7 mouse cellular contexts compared by ENCODE assay signal in the genomic region with DNA sequence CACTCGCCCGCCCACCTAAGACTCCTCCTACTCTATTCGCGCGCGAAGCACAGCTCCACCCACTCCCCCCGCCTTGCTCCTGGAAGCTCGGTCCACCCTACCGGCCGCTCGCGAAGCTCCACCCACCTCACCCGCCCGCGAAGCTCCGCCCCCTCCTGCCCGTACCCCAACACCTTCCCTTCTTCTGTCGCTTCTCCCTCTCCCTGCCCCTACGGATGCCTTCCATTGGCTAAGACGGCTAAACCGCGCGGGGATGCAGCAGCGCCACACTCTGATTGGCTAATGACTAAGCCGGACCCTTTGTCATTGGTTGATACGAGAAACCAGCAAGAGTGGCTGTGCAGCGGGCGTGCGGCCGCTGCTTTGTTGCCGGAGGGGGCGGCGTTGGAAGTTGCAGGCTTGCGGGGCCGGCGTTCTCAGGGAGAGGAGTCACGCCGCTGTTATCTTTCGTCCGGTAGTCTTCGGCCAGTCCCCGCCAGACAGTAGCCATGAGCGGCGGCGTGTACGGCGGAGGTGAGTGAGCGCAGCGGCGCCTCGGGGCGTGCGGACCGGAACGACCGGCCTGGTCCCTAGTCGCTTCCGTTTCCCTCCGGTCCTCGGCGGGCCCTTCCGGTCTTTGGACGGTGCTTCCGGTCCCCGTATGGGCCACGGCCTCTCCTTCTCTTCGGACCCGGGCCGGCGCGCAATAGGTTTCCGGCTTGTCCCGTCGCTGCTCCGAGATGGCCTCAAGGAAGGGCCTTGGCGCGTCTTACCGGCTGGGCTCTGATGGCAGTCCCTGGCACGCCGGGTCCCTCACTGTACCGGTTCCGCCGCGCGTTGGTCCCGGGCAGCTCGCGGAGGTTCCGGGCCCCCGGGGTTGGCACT. TPM values are rescaled to one million over a fixed set of nuclear protein-coding genes. Genes with fewer than 3 reads are reported as not detected.
DNase-seq lines count a peak whose midpoint lies in the region; ATAC-seq lines count a peak whose summit lies in the region.

No protein-coding gene starts in this region.

- H3K4me3 ChIP-seq in embryonic facial prominence, embryonic 11.5 days (ENCODE audit: low read depth, low read length): peak overlapping the region; percentile 88
- peak overlapping the region; percentile 97 for H3K4me3 ChIP-seq in limb, embryonic 10.5 days
- H3K4me3 ChIP-seq in midbrain, embryonic 13.5 days (replicated peaks): peak overlapping the region; percentile 98

- H3K4me1 ChIP-seq in embryonic facial prominence, embryonic 11.5 days (ENCODE audit: control insufficient read depth, insufficient read depth, low read length): peaks cover 3% of the 10 kb centered on the region; the same call in 1 of the 2 replicates
- peaks cover 6% of the 10 kb centered on the region for H3K4me1 ChIP-seq in limb, embryonic 10.5 days
- H3K4me1 ChIP-seq in midbrain, embryonic 13.5 days (replicated peaks): peaks cover 18% of the 10 kb centered on the region

- ATAC-seq in embryonic facial prominence, embryonic 11.5 days (replicated peaks; ENCODE audit: insufficient number of reproducible peaks, low FRiP score, low TSS enrichment, low read depth): peak; percentile 100
- ATAC-seq in granulocyte monocyte progenitor cell, adult 5-6 weeks (replicated peaks; ENCODE audit: poor library complexity, severe bottlenecking): peak; percentile 92
- peak; percentile 100 for ATAC-seq in midbrain, embryonic 13.5 days

- peak overlapping the region; percentile 61 for H3K4me2 ChIP-seq in embryonic facial prominence, embryonic 11.5 days (ENCODE audit: low read depth, low read length)
- H3K4me2 ChIP-seq in midbrain, embryonic 13.5 days (replicated peaks): peak overlapping the region; percentile 82

- H3K9ac ChIP-seq in embryonic facial prominence, embryonic 11.5 days (replicated peaks; ENCODE audit: low read length): peak overlapping the region; percentile 90
- peak overlapping the region; percentile 95 for H3K9ac ChIP-seq in midbrain, embryonic 13.5 days (replicated peaks)

- no peaks in the 10 kb centered on the region; the same call in 1 of the 2 replicates for H3K36me3 ChIP-seq in embryonic facial prominence, embryonic 11.5 days (replicated peaks; ENCODE audit: control insufficient read depth, insufficient read depth, low read depth, low read length)
- peaks cover 26% of the 10 kb centered on the region for H3K36me3 ChIP-seq in limb, embryonic 10.5 days
- H3K36me3 ChIP-seq in midbrain, embryonic 13.5 days: peaks cover 20% of the 10 kb centered on the region

- WGBS in embryonic facial prominence, embryonic 11.5 days: under 1% methylated on average over 86 of the region's 90 CpGs
- under 1% methylated on average over 90 of the region's 90 CpGs for WGBS in limb, embryonic 10.5 days
- WGBS in midbrain, embryonic 13.5 days: under 1% methylated on average over 90 of the region's 90 CpGs

- H3K27me3 ChIP-seq in embryonic facial prominence, embryonic 11.5 days (ENCODE audit: control insufficient read depth, insufficient read depth, low read length): no peaks in the 10 kb centered on the region
- H3K27me3 ChIP-seq in limb, embryonic 10.5 days (ENCODE audit: low read depth, poor library complexity, severe bottlenecking): no peaks in the 10 kb centered on the region
- H3K27me3 ChIP-seq in midbrain, embryonic 13.5 days: no peaks in the 10 kb centered on the region

- peak overlapping the region; percentile 80 for H3K27ac ChIP-seq in embryonic facial prominence, embryonic 11.5 days (replicated peaks; ENCODE audit: low read depth, low read length)
- H3K27ac ChIP-seq in limb, embryonic 10.5 days: peak overlapping the region; percentile 95
- peak overlapping the region; percentile 94 for H3K27ac ChIP-seq in midbrain, embryonic 13.5 days

- DNase-seq in adrenal gland, postnatal 14 days: peak; percentile 100
- DNase-seq in embryonic facial prominence, embryonic 11.5 days (ENCODE audit: low spot score): peak; percentile 97
- peak; percentile 98 for DNase-seq in kidney, adult 11 months
- peak; percentile 97 for DNase-seq in limb, embryonic 10.5 days (ENCODE audit: low spot score)
- DNase-seq in spleen, adult 12 weeks (ENCODE audit: low spot score): peak; percentile 87

- H3K9me3 ChIP-seq in embryonic facial prominence, embryonic 11.5 days (replicated peaks; ENCODE audit: control insufficient read depth, low read length): no peaks in the 10 kb centered on the region
- no peaks in the 10 kb centered on the region for H3K9me3 ChIP-seq in limb, embryonic 10.5 days (replicated peaks)
- no peaks in the 10 kb centered on the region for H3K9me3 ChIP-seq in midbrain, embryonic 13.5 days

RNA-seq across cellular contexts. Expression of gene Actl6a, which starts 2.5 kb away (rescaled TPM):
- 44.5 and 45.2 TPM in 2 replicates for total RNA-seq in adrenal gland, postnatal 14 days (2021)
- 265 and 285 TPM in 2 replicates for polyA plus RNA-seq in embryonic facial prominence, embryonic 11.5 days (2014; fragmentation: Nextera tagmentation; extraction: Ambion mirVana)
- total RNA-seq in granulocyte monocyte progenitor cell, adult 5-6 weeks (2014; fragmentation: Nextera tagmentation): 90.3 and 123 TPM in 2 replicates
- total RNA-seq in granulocyte monocyte progenitor cell, adult 5-6 weeks (2017): 81.5 and 97.4 TPM in 2 replicates
- 278 and 295 TPM in 2 replicates for polyA plus RNA-seq in limb, embryonic 10.5 days (2016; fragmentation: Nextera tagmentation; extraction: Ambion mirVana)
- polyA plus RNA-seq in midbrain, embryonic 13.5 days (2015; fragmentation: Nextera tagmentation; extraction: Ambion mirVana): 149 TPM in 2 replicates

RNA-seq across cellular contexts. Expression of gene Ndufb5, which starts 28.2 kb away (rescaled TPM):
- 503 and 504 TPM in 2 replicates for total RNA-seq in adrenal gland, postnatal 14 days (2021)
- polyA plus RNA-seq in embryonic facial prominence, embryonic 11.5 days (2014; fragmentation: Nextera tagmentation; extraction: Ambion mirVana): 333 and 337 TPM in 2 replicates
- 279 and 293 TPM in 2 replicates for total RNA-seq in granulocyte monocyte progenitor cell, adult 5-6 weeks (2014; fragmentation: Nextera tagmentation)
- total RNA-seq in granulocyte monocyte progenitor cell, adult 5-6 weeks (2017): 250 and 266 TPM in 2 replicates
- polyA plus RNA-seq in limb, embryonic 10.5 days (2016; fragmentation: Nextera tagmentation; extraction: Ambion mirVana): 254 and 280 TPM in 2 replicates
- 308 and 338 TPM in 2 replicates for polyA plus RNA-seq in midbrain, embryonic 13.5 days (2015; fragmentation: Nextera tagmentation; extraction: Ambion mirVana)

RNA-seq across cellular contexts. Expression of gene Mrpl47, which starts 28.8 kb away (rescaled TPM):
- total RNA-seq in adrenal gland, postnatal 14 days (2021): 38.0 and 45.0 TPM in 2 replicates
- polyA plus RNA-seq in embryonic facial prominence, embryonic 11.5 days (2014; fragmentation: Nextera tagmentation; extraction: Ambion mirVana): 41.9 and 50.4 TPM in 2 replicates
- 22.1 and 64.1 TPM in 2 replicates for total RNA-seq in granulocyte monocyte progenitor cell, adult 5-6 weeks (2014; fragmentation: Nextera tagmentation)
- 42.6 and 62.5 TPM in 2 replicates for total RNA-seq in granulocyte monocyte progenitor cell, adult 5-6 weeks (2017)
- 35.6 and 41.5 TPM in 2 replicates for polyA plus RNA-seq in limb, embryonic 10.5 days (2016; fragmentation: Nextera tagmentation; extraction: Ambion mirVana)
- polyA plus RNA-seq in midbrain, embryonic 13.5 days (2015; fragmentation: Nextera tagmentation; extraction: Ambion mirVana): 36.7 and 40.4 TPM in 2 replicates

Comparison
In these comparisons a context has a peak if more than half of its experiments do, and no peak if none do; other contexts are left out.
1. Peak in every context shown above with its lines: DNase-seq, ATAC-seq, H3K4me3 ChIP-seq and H3K27ac ChIP-seq.